Mouse (Mus musculus): ENCODE measurements around the gene Lyst. TPM values are rescaled to one million over a fixed set of nuclear protein-coding genes. Genes with fewer than 3 reads are reported as not detected.

The Lyst gene
- polyA plus RNA-seq, 2 experiments = 4.1 to 4.7 TPM

GRCm38 (mm10) chr13:13781026-13781425 lies 190.8 kb downstream of the Lyst start:
- Histone ChIP-seq H3K36me3 (ENCODE audit: control insufficient read depth, insufficient read depth, low read length) (peaks cover 6% of the 10 kb centered on the region), H3K9me3 (ENCODE audit: control insufficient read depth, low read length) (no peaks in the 10 kb centered on the region), H3K27ac (replicated peaks; ENCODE audit: low read depth, low read length) (no peak overlapping the region), H3K4me2 (replicated peaks; ENCODE audit: low read depth, low read length, severe bottlenecking) (no peak overlapping the region), H3K27me3 (ENCODE audit: control insufficient read depth, insufficient read depth, low read length) (peaks cover 29% of the 10 kb centered on the region), H3K4me1 (ENCODE audit: control insufficient read depth, insufficient read depth, low read length) (0 out of 2 replicates have a peak, but pooled peaks cover 12% of the 10 kb centered on the region), H3K4me3 (replicated peaks; ENCODE audit: low read length) (no peak overlapping the region), H3K9ac (ENCODE audit: low read depth, low read length, severe bottlenecking) (no peak overlapping the region)
- WGBS = 56% methylated on average over 4 of the region's 4 CpGs
- DNase-seq (ENCODE audit: low spot score) = no peak
- no peak for ATAC-seq (ENCODE audit: low FRiP score, low read depth)
- TF ChIP-seq POLR2A (IDR thresholded peaks at IDR 0.05; ENCODE audit: borderline replicate concordance, extremely low read depth, insufficient read depth, insufficient read length) = no peak

- 0 out of 2 replicates have a peak, but pooled peaks cover 12% of the 10 kb centered on the region for H3K4me1 ChIP-seq (ENCODE audit: control insufficient read depth, insufficient read depth, low read length)
- no peak overlapping the region for H3K9ac ChIP-seq (ENCODE audit: low read depth, low read length, severe bottlenecking)
- TF ChIP-seq POLR2A (IDR thresholded peaks at IDR 0.05; ENCODE audit: borderline replicate concordance, extremely low read depth, insufficient read depth, insufficient read length) = no peak
- no peak overlapping the region for H3K27ac ChIP-seq (replicated peaks; ENCODE audit: low read depth, low read length)
- DNase-seq (ENCODE audit: low spot score) (no peak), ATAC-seq (ENCODE audit: low FRiP score, low read depth) (no peak)
- H3K4me3 ChIP-seq (replicated peaks; ENCODE audit: low read length) = peak overlapping the region; percentile 58; the same call in 1 of the 2 replicates
- H3K27me3 ChIP-seq (ENCODE audit: control insufficient read depth, insufficient read depth, low read length) = peaks cover 31% of the 10 kb centered on the region
- 35% methylated on average over 7 of the region's 7 CpGs for WGBS
- H3K4me2 ChIP-seq (replicated peaks; ENCODE audit: low read depth, low read length, severe bottlenecking) = peak overlapping the region; percentile 95
- H3K36me3 ChIP-seq (ENCODE audit: control insufficient read depth, insufficient read depth, low read length) = no peaks in the 10 kb centered on the region
- H3K9me3 ChIP-seq (ENCODE audit: control insufficient read depth, low read length) = no peaks in the 10 kb centered on the region
Measured at GRCm38 (mm10) chr13:13783296-13783695, 193.1 kb downstream of the Lyst start.

DNA sequence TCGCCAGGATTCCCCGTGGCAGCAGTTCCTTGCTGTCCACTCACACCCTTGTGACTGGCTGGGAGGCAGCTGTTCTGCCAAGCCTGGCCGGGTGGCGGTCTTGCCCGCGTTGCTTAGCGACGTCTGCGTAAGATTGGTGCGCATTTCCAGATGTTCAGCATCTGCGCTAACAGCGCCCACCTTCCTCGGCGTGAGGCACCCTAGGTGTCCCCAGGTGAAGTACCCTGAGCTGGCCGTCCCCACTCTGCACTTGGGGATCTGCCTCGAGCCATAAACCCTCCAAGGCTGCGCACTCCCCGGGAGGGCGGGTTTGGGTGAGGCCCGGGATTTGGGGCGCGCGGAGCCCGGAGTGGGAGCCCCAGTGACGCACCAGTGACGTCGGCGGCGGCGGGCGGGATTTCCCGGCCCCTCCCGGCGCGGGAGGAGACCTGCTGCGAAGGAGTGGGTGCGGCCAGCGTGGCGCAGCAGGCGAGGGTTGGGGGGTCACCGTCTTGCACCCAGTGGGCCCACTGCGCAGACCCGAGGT lies 193.8 kb downstream of the Lyst start, which contains the start of gene Gng4:
Gng4 (plus strand) TSS at position 166 of the 526 bp plus-strand sequence.
- peak within 1 kb of the TSS; percentile 51 for H3K9ac ChIP-seq (ENCODE audit: low read depth, low read length, severe bottlenecking)
- H3K4me2 ChIP-seq (replicated peaks; ENCODE audit: low read depth, low read length, severe bottlenecking) = peak within 1 kb of the TSS; percentile 95
- DNase-seq (ENCODE audit: low spot score) (peak; percentile 36), ATAC-seq (ENCODE audit: low FRiP score, low read depth) (peak; percentile 51)
- 0 out of 2 replicates have a peak, but pooled peaks cover 12% of the 10 kb centered on the region for H3K4me1 ChIP-seq (ENCODE audit: control insufficient read depth, insufficient read depth, low read length)
- no peaks in the 10 kb centered on the region for H3K9me3 ChIP-seq (ENCODE audit: control insufficient read depth, low read length)
- H3K36me3 ChIP-seq (ENCODE audit: control insufficient read depth, insufficient read depth, low read length) = no peaks in the 10 kb centered on the region
- no peak for TF ChIP-seq POLR2A (IDR thresholded peaks at IDR 0.05; ENCODE audit: borderline replicate concordance, extremely low read depth, insufficient read depth, insufficient read length)
- 0% methylated on average over 20 of the region's 43 CpGs for WGBS
- H3K27ac ChIP-seq (replicated peaks; ENCODE audit: low read depth, low read length) = no peak within 1 kb of the TSS
- peak within 1 kb of the TSS; percentile 58 for H3K4me3 ChIP-seq (replicated peaks; ENCODE audit: low read length)
- H3K27me3 ChIP-seq (ENCODE audit: control insufficient read depth, insufficient read depth, low read length) = peaks cover 31% of the 10 kb centered on the region

DNA sequence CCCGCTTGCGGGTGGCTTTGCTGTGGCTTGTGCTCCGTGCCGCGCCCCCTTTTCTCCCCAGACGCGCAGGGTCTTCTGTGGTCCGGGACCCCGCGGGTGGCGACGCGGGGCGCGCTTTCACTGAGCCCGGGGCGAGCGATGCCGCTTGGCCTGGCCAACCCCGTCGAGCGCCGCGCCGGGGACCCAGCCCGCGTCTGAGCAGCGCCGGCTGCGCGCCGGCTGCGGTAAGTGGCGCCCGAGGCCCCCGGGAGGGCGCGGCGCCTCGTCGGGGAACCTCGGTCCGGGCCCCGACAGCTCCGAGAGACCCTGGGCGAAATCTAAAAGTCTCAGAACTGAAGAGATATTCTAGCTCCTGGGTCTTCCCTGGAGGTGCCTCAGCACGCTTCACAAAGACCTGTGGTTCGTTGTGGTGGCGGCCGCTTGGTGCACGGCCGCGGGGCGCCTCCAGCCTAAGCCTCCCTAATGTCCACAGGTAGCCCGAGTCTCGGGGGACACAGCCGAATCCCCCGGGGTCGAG lies 194.3 kb downstream of the Lyst start:
- H3K4me2 ChIP-seq (replicated peaks; ENCODE audit: low read depth, low read length, severe bottlenecking) = peak overlapping the region; percentile 95
- no peaks in the 10 kb centered on the region for H3K9me3 ChIP-seq (ENCODE audit: control insufficient read depth, low read length)
- peaks cover 31% of the 10 kb centered on the region for H3K27me3 ChIP-seq (ENCODE audit: control insufficient read depth, insufficient read depth, low read length)
- H3K4me3 ChIP-seq (replicated peaks; ENCODE audit: low read length) = peak overlapping the region; percentile 58
- H3K9ac ChIP-seq (ENCODE audit: low read depth, low read length, severe bottlenecking) = peak overlapping the region; percentile 51
- no peaks in the 10 kb centered on the region for H3K36me3 ChIP-seq (ENCODE audit: control insufficient read depth, insufficient read depth, low read length)
- no peak overlapping the region for H3K27ac ChIP-seq (replicated peaks; ENCODE audit: low read depth, low read length)
- DNase-seq (ENCODE audit: low spot score) = no peak
- WGBS = under 1% methylated on average over 46 of the region's 59 CpGs
- TF ChIP-seq POLR2A (IDR thresholded peaks at IDR 0.05; ENCODE audit: borderline replicate concordance, extremely low read depth, insufficient read depth, insufficient read length) = no peak
- 0 out of 2 replicates have a peak, but pooled peaks cover 12% of the 10 kb centered on the region for H3K4me1 ChIP-seq (ENCODE audit: control insufficient read depth, insufficient read depth, low read length)
- ATAC-seq (ENCODE audit: low FRiP score, low read depth) = peak; percentile 39; the same call in 1 of the 2 replicates

DNA sequence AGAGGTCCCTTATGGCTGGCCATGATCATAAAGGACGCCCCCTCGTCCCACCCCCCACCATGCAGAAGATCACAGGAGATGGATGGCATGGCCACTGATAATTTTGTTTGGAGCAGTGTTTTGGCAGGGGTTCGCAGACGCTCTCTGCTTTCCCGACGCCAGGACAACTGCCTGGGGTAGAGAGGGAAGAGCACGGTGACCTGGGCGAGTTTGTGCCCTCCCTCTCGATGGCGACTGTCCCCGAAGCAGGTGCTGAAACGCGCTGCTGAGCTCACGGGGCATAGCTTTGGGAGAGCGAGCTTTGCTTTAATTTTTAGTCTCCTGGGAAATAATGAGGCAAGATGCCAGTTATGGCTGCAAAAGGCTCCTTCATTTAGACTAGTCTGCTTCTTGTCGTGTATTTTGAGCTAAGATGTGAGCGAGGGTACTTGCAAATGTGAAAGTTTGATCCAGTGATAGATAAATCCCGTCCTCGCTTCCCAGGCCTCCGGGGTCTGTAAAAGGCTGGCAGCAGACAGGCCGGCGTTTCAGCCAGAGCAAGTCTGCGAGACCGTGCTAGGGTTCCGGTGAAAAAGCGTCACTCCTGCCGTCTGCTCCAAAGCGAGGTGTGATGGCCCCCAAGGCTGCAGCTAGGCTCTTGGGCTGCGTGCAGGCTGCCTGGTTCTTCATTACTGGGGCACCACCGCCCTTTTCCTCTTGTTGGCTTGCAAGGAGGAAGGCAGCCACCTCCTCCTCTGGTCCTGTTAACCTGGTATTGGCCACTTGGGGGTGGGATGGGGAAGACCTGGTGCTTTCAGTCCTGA lies 195.0 kb downstream of the Lyst start:
- WGBS = under 1% methylated on average over 30 of the region's 30 CpGs
- Histone ChIP-seq H3K27ac (replicated peaks; ENCODE audit: low read depth, low read length) (no peak overlapping the region), H3K4me2 (replicated peaks; ENCODE audit: low read depth, low read length, severe bottlenecking) (peak overlapping the region; percentile 95), H3K4me3 (replicated peaks; ENCODE audit: low read length) (peak overlapping the region; percentile 58), H3K9ac (ENCODE audit: low read depth, low read length, severe bottlenecking) (peak overlapping the region; percentile 51; the same call in 1 of the 2 replicates), H3K36me3 (ENCODE audit: control insufficient read depth, insufficient read depth, low read length) (no peaks in the 10 kb centered on the region), H3K27me3 (ENCODE audit: control insufficient read depth, insufficient read depth, low read length) (peaks cover 31% of the 10 kb centered on the region), H3K9me3 (ENCODE audit: control insufficient read depth, low read length) (no peaks in the 10 kb centered on the region), H3K4me1 (ENCODE audit: control insufficient read depth, insufficient read depth, low read length) (0 out of 2 replicates have a peak, but pooled peaks cover 12% of the 10 kb centered on the region)
- ATAC-seq (ENCODE audit: low FRiP score, low read depth) = 0 out of 2 replicates have a peak, but pooled peaks have one; percentile 14
- no peak for TF ChIP-seq POLR2A (IDR thresholded peaks at IDR 0.05; ENCODE audit: borderline replicate concordance, extremely low read depth, insufficient read depth, insufficient read length)
- DNase-seq (ENCODE audit: low spot score) = peak; percentile 10

Data from limb, embryonic 14.5 days (tissue).